Comparison of ENCODE assay signal across 17 mouse cellular contexts in genomic region chr11:119160050-119160449, GRCm38 (mm10).
A peak's percentile ranks its signal among the peaks of the same experiment; 100 is the strongest.
DNase-seq lines count a peak whose midpoint lies in the region; ATAC-seq lines count a peak whose summit lies in the region.
"Had no signal": no experiment of that assay in that cellular context is flagged by ENCODE, and none has a peak within 500 bp of the region (broad histone marks: within the 10 kb centered on the region; RNA-seq: fewer than 3 reads in every experiment).

No protein-coding gene starts in this region.

- peaks cover 76% of the 10 kb centered on the region for H3K4me1 ChIP-seq in hindbrain, embryonic 13.5 days (replicated peaks)
- H3K4me1 ChIP-seq in hindbrain, embryonic 11.5 days (replicated peaks; ENCODE audit: control insufficient read depth, insufficient read depth, low read length): peaks cover 21% of the 10 kb centered on the region

- no peak overlapping the region for H3K9ac ChIP-seq in hindbrain, embryonic 13.5 days
- no peak overlapping the region for H3K9ac ChIP-seq in hindbrain, embryonic 11.5 days (ENCODE audit: low read depth, low read length)
- H3K9ac ChIP-seq: embryonic facial prominence, embryonic 15.5 days; forebrain, embryonic 15.5 days; limb, embryonic 13.5 days had no signal

- H3K27me3 ChIP-seq in hindbrain, embryonic 13.5 days: peaks cover 3% of the 10 kb centered on the region
- peaks cover 6% of the 10 kb centered on the region; the same call in 1 of the 2 replicates for H3K27me3 ChIP-seq in hindbrain, embryonic 11.5 days (ENCODE audit: control insufficient read depth, insufficient read depth, low read length)
- H3K27me3 ChIP-seq: forebrain, embryonic 15.5 days had no signal

- H3K36me3 ChIP-seq in hindbrain, embryonic 13.5 days: peaks cover 8% of the 10 kb centered on the region
- no peaks in the 10 kb centered on the region for H3K36me3 ChIP-seq in hindbrain, embryonic 11.5 days (ENCODE audit: control insufficient read depth, insufficient read depth, low read length)
- H3K36me3 ChIP-seq: forebrain, embryonic 15.5 days had no signal

- H3K9me3 ChIP-seq in hindbrain, embryonic 13.5 days: no peaks in the 10 kb centered on the region
- H3K9me3 ChIP-seq in hindbrain, embryonic 11.5 days (ENCODE audit: control insufficient read depth, low read length): no peaks in the 10 kb centered on the region
- H3K9me3 ChIP-seq: embryonic facial prominence, embryonic 15.5 days; forebrain, embryonic 15.5 days; limb, embryonic 13.5 days; megakaryocyte, embryonic 14.5 days had no signal

- whole genome bisulfite sequencing in hindbrain, embryonic 13.5 days: 85% methylated on average over 5 of the region's 5 CpGs
- 90% methylated on average over 5 of the region's 5 CpGs for WGBS in hindbrain, embryonic 11.5 days

- H3K27ac ChIP-seq in hindbrain, embryonic 13.5 days: peak overlapping the region; percentile 55; the same call in 1 of the 2 replicates
- no peak overlapping the region for H3K27ac ChIP-seq in hindbrain, embryonic 11.5 days (ENCODE audit: low read depth, low read length)
- H3K27ac ChIP-seq: embryonic facial prominence, embryonic 15.5 days; forebrain, embryonic 15.5 days; left cerebral cortex, adult 2 months; limb, embryonic 13.5 days; stomach, postnatal 0 days had no signal

- no peak overlapping the region for H3K4me2 ChIP-seq in hindbrain, embryonic 13.5 days
- H3K4me2 ChIP-seq in hindbrain, embryonic 11.5 days (replicated peaks; ENCODE audit: low read depth, low read length): no peak overlapping the region
- H3K4me2 ChIP-seq: embryonic facial prominence, embryonic 15.5 days; forebrain, embryonic 15.5 days; limb, embryonic 13.5 days had no signal

- no peak for ATAC-seq in hindbrain, embryonic 13.5 days (ENCODE audit: low FRiP score)
- ATAC-seq in hindbrain, embryonic 11.5 days (ENCODE audit: low FRiP score): no peak
- ATAC-seq: forebrain, embryonic 15.5 days had no signal

- H3K4me3 ChIP-seq in hindbrain, embryonic 13.5 days: no peak overlapping the region
- H3K4me3 ChIP-seq in hindbrain, embryonic 11.5 days (ENCODE audit: low read depth, low read length): no peak overlapping the region
- H3K4me3 ChIP-seq: embryonic facial prominence, embryonic 15.5 days; forebrain, embryonic 15.5 days; left cerebral cortex, adult 2 months; limb, embryonic 13.5 days; megakaryocyte, embryonic 14.5 days had no signal

- no peak for DNase-seq in hindbrain, embryonic 11.5 days (ENCODE audit: low spot score)
- DNase-seq in CD4-positive helper T cell, adult 2 months (ENCODE audit: low read depth, low spot score): peak; percentile 60
- DNase-seq in CD4-positive, CD25-positive, alpha-beta regulatory T cell, adult 2 months (ENCODE audit: low read depth, low spot score): peak; percentile 68
- DNase-seq in induced T-regulatory cell, adult 2 months (ENCODE audit: low read depth): peak; percentile 88
- DNase-seq in cerebellum, adult 11-12 months: no peak
- DNase-seq in layer of hippocampus, adult 8-10 months (ENCODE audit: low spot score in 2 of 2): no peak
- no peak for DNase-seq in thymus, postnatal 10 days (ENCODE audit: low spot score in 2 of 2)
- DNase-seq: lung, postnatal 10 days; right cerebral cortex, adult 18-20 months; thymus, postnatal 4 days had no signal

Comparison
In these comparisons a context has a peak if more than half of its experiments do, and no peak if none do; other contexts are left out.
1. DNase-seq: peak in CD4-positive helper T cell, adult 2 months (single experiment), CD4-positive, CD25-positive, alpha-beta regulatory T cell, adult 2 months (single experiment) and induced T-regulatory cell, adult 2 months (single experiment); none in hindbrain, embryonic 11.5 days (single experiment), cerebellum, adult 11-12 months (single experiment), layer of hippocampus, adult 8-10 months (0 of 2) and thymus, postnatal 10 days (0 of 2).